Mouse (Mus musculus) fibroblast of lung, adult 2 months (primary cell): ENCODE results near the gene Gm29094.
"Not testable (repeated sequence)": the region's sequence is repeated elsewhere in the genome, so short reads cannot be mapped to it uniquely, and the experiment has no call there.

Experiments
- DNase-seq: peaks from one replicate; pipeline ENCODE4 v3.0.0-alpha.2; 2011; ENCODE audit warnings: low read depth

The Gm29094 gene

DNA sequence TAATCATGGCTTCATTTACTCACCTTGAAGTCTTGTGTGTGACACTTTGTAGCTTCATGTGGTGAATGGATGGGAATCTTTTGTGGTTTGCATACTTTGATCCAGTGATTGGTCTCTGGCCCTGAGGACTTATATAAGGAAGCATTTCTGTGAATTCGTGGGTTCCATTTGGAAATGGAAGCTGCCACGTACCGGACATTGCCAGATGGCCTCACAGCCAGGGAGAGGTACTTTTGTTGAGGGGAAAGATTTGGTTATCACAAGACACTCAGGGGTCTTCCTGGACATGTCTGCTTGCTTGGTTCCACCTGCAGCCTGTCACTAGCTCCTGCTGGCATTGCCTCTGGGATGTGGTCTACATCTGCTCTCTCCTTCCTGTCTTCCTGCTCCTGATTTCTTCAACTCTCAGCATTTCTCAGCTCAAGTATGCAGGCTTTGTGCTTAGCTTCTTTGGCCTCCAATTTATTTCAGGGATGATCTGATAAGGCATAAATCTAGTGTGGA lies 41.4 kb downstream of the Gm29094 start:
- not testable (repeated sequence) for DNase-seq

DNA sequence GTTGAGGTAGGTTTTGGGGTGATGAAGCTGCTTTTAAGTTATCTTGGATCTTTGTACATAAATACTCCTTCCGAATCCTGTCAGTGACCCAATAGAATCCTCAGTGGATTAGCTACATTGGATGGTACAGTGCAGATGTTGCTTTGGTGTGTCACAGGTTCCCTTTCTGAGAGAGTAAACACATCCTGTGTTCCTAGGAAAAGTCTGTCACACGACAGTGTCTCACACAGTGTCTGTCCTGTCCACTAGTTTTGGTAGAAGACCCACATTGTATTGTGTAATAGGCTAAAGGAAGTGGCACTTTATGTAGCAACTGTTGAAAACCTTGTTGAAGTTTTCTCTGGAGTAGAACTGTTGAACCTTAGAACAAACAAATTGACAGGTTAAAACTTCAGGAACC lies 54.2 kb downstream of the Gm29094 start:
- no peak for DNase-seq

DNA sequence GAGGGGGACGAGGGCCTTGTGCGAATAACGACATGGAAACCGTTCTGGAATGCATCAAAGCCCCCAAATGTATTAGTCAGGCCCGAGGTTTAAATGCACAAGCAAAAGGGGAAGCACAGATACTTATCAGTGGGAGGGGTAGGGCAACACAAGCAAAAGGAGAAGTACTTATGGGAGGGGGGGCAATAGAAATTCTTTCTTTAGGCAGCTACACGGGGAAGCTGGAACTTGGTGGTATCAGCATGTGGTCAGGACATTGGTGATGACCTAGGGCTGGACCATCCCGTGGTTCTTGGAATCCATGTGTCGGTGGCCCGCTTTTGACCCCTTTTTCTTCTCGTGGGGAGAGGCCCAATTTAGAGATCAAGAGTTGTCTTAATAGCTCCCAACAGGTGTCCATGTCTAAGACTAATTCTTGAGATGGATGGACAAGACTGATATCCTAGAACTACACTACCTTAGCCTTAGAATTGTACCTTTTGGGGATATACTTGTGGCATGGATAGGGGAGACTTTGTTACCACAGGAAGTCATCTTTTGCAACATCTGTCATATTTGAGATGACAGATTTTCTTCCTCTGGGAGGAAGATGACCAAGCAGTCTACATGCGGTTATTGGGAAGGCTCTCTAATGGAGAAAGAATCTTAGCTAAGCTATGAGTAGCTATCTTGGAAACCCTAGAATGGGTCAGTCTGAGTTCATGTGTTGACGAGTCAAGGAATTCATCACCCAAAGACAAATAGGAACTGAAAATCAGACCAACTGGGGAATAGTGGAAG lies 57.6 kb downstream of the Gm29094 start:
- no peak for DNase-seq

DNA sequence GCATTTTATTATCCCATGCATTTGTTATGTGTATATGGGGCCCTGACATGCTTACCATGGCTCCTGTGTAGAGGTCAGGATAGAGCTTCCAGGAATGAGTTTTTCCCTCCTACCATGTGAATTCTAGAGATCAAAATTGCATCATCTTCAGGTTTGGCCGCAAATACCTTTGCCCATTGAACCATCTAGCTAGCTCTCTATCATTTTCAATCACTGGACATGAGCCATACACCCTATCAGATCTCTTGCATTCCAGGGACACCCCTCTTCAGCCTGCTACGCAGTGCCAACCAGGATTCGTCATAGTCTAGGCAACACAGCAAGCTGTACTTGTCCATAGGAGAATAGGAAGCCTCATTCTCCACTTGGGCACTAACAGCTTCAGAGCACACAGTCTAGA lies 64.8 kb downstream of the Gm29094 start:
- no peak for DNase-seq

DNA sequence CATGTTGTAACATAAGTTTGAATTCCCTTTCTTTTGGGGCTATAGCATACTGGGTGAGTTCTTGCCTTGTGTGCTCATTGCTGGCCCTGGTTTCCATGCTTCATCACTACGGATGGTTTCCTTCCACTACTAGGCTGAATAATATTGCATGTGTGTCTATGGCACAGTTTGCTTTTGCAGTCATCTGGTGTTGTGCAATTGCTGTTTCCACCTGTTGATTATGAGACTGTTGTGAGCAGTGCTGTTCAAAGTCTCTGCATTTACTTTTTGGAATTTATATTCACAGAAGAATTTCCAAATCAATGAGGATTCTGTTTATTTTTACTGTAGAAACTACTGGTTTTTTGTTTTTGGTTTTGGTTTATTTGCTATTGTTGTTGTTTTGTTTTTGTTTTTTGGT lies 65.4 kb downstream of the Gm29094 start:
- no peak for DNase-seq
